Mouse (Mus musculus): ENCODE measurements around the gene Cd28.
"Not testable (repeated sequence)": the region's sequence is repeated elsewhere in the genome, so short reads cannot be mapped to it uniquely, and the experiment has no call there.

Cd28 gene

DNA sequence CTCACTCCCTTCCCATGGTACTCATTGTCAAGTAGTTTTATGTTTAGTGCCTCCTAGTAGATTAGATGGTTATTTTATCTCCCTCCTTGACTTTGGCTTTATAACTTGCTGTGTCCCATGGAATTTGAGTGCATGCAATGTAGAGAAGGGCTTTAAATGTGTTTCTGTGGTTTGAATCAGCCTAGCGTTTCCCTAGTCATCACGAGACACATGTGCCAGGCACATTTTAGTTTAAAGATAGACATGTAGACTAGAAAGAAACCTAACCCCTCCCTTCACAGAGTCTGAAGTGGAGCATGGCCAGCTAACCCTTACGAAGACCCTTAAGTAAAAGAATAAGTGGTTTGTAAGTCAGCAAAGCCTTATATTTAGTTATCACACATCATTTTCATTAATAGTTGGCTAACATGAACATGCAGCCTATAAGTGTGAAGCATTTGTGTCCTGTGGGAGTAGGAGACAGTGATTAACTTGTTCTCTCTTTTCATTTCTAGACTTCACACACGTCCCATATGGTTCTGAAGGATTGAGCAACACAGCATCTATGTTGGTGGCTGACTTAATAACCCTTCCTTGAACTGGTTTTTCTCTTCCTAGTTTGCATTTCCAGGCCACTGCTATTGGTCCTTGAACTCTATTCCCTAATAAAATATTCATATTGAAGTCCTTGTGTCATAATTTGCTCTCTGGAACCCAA, 86.7 kb downstream of the Cd28 start:
- no peak for DNase-seq

DNA sequence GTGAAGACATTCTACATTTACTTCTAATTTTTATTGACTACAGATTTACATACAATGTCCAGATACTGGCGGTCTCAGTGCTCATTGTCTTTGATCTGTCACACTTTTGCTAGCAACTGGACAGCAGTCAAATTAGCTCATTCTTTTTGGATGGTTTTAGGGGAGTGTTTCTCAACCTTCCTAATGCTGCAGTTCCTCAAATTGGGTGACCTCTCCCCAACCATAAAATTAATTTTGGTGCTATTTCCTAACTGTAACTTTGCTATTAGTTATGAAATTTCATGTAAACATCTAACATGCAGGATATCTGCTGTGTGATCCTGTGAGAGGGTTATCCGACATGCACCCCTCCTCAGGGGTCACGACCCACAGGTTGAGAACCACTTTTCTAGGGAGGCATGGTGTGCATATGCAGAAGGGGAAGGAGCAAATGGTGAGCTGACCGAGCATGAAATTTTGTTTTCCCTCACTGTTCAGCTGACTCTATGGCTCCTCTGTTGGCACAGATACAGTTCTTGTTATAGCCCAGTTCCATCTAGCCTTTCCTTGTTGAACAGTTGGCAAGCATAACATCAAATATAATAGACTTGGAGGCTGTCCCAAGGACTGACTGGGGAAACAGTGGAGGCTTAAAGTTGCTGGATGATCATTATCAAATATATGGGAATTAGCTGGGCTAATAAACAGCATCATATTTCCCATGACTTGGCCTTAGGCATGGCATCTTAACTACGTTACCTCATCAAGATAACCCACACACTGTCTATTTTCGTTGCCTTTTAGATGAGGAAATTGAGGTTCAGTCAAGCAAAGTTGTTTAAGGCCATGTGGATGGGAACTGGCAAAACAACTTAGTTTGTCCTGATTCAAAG, 87.5 kb downstream of the Cd28 start:
- no peak for DNase-seq

DNA sequence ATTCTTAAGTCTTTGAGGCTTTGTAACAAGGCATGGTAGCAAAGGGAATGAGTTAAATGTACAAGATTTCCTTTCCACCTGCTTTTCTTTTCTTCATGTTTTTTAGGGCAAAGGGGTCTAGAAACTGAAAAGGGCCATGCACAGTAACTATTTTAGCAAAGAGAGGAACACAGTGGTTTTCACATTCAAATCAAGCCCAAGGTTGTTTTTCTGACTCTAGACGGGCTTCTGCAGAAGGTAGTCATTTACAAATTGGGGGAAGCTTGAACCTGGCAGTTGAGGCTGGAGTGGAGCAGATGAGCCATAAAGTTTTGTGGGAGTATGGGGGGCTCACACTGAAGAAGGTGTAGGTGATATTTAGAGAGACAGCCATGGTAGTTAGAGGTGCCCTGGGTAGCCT, 88.6 kb downstream of the Cd28 start:
- DNase-seq: no peak

DNA sequence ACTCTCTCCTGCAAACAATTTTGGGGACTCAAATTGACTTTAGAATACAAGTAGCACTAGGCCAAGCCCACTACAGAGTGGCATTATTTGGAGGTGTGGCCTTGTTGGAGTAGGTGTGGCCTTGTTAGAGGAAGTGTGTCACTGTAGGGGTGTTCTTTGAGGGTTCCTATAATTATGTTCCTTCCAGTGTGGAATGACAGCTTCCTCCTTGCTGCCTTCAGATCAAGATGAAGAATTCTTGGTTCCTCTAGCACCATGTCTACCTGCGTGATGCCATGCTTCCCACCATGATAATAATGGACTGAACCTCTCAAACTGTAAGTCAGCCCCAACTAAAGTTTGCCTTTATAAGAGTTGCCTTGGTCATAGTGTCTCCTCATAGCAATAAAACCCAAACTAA, 91.1 kb downstream of the Cd28 start:
- DNase-seq: no peak

DNA sequence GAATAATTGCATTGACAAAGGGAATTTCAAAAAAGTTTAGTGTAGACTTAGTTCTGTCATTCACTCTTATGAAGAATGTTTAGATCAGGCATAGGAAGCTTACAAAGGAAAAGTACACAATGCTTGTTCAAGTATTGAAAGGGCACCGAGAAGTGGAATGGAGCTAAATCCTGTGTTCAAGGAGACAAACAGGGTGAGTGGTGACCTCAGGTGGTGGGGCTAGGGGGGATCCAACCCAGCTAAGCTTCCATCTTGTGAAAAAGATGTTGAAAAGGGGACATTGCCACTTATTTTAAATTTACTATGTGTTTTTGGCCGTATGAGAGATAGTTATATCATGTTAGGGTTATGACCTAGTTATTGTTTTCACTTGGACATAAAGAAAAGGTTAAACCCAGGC, 91.9 kb downstream of the Cd28 start:
- no peak for DNase-seq

DNA sequence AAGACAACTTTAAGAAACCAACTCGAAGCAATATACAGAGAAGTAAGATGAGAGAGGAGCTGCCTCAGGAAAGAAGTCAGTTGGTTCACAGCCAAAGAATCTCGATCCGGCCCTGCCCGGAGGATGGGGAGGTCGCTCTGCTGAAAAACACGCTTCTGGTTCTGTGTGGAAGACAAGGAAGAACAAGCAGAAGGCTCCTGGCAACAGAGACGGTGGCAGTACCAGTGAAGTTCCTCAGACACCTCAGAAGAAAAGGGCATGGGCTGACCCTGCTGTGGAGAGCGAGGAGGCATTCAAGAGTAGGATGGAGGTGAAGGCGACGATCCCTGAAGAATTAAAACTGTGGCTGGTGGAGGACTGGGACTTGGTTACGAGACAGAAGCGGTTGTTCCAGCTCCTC, 92.6 kb downstream of the Cd28 start:
- DNase-seq: peak; percentile 12

DNA sequence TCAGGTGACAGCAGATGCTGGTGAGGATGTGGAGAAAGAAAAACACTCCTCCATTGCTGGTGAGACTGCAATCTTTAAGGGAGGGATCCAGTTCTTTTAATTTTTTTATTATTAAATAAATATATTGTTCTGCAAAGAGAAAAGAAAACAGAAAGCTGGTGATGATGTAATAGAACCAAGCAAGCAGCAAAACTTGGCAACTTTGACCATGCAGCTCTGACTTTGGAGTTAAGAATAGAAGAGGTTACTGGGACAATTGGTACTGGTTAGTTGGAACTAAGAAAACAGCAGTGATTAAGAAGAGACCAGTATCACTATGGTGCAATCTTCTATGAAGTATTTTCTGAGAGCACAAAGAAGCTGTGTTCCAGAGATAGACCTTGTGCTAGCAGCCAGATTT, 94.2 kb downstream of the Cd28 start:
- no peak for DNase-seq

DNA sequence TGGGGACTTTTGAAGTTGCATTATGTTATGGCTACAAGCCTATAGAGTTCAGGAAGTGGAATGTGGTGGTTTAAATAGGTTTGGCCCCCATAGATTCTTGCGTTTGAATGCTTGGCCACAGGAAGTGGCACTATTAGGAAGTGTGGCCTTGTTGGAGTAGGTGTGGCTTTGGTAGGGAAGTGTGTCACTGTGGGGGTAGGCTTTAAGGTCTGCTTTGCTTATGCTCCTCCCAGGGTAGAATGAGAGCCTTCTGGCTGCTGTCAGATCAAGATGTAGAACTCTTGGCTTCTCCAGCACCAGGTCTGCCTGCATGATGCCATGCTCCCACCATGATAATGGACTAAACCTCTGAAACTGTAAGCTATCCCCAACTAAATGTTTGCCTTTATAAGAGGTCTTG, 95.4 kb downstream of the Cd28 start:
- DNase-seq: no peak

DNA sequence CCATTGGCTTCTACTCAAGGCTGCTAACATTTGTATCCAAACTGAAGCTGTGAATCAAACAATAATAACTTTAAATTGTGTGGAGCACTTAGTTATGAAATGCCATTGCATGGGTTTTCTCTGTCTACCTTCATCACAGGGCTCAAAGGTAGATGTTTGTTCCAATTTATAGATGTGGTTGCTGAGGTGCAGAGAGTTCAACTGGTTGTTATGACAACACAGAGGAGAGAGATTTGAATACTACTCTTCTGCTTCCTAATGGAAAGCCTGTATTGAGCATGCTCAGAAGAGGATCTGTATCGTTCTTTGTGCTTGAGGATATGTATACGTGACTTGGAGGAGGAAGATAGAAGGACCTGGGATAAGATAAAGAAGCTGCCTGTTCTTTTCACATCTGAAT, 96.8 kb downstream of the Cd28 start:
- no peak for DNase-seq

DNA sequence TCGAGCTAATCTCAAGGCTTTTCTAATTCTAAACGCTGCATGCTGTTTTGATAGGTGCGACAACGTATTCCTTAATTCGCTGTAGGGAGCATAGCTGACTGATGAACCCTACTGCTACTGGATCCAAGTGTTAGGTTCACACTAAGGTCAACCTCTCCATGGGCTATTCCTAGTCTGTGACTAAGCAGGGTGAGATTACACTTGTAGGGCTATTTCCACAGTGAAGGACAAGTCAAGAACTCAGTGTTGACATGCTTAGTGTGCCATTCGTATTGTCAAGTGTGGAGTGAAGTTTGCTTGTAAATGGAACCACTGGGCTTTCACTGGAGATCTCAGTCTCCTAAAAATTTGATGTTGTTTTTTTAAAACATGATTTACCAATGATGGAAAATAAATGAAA, 99.3 kb downstream of the Cd28 start:
- no peak for DNase-seq

DNA sequence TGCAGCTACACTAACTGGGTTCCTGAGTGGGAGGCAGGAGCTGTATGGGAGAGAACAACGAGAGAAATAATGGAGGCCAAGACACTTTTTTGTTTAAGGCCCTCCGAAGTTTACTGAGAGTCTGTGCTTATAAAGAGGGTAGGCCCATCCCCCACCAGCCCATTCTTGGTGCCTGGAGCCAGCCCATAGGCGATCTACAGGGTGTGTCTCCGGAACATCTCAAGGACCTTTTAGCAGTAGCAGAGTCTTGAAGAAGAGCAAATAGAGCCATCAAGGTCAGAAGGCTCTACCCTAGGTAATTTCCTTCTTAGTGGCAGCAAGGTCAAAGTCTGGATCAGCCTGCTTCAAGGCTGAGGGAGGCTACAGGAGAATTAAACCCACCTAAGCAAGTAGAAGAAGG, 101.9 kb downstream of the Cd28 start:
- DNase-seq: not testable (repeated sequence)

DNA sequence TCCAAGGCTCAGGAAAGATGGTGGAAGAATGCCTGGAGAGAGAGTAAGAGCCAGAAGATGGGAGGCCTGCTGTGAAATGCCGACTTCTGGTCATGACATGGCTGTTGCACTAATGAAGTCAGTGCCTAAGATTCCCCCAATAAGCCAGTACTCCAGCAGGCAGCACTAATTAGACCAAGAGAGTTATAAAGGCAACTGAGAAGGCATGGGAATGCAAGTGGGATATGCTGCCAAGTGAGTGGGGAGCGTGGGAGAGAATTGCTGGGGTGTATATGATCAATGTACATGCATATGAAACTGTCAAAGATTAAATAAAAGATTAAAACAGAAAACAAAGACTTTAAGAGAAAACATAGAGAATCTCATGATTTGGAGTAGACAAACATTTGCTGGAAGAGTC, 103.4 kb downstream of the Cd28 start:
- no peak for DNase-seq

DNA sequence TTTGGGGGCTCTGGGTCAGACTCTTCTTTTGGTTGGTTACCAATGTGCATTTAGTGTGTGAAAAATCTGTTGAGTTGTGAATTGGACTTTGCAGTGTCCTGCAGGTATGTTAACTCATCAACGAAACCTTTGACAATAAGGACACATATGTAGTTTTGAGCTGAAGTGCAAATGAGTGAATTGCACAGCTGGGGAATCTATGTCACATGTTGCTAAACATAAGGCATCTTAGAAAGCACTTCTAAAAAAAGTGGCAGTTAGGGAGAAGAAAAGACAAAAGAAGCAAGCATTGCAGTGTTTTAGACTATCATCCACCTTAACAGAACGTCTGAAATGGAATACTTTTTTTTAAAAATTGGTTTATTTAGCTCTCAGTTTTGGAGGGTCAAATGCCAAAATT, 104.4 kb downstream of the Cd28 start:
- DNase-seq: no peak

DNA sequence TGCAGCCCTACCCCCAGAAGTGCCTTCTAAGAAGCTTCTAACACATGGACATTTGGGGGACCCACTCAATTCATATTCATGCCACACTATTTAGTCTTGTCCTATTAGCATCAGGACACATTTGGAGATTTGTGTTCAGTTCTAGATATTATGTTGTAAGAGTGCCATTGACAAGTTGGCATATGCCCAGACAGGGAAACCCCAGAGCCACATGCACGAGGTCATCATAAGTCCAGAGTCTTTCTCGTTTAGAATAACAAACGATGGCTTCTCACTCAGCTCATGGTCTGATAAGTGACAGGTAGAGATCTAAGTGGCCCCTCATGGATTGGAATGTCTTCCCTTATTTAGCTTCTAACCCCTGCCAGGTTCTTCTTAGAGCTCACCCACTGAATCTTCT, 105.0 kb downstream of the Cd28 start:
- no peak for DNase-seq

All from kidney, postnatal 14 days (tissue).